Mouse (Mus musculus) liver, embryonic 14.5 days (tissue): ENCODE data around the gene Tomm6.

Experiments
- CTCF ChIP-seq: IDR thresholded peaks from 2 replicates; pipeline ENCODE4 v1.5.1; 2016; ENCODE audit warnings: antibody characterized with exemption, low read depth, control low read depth
- EP300 ChIP-seq: IDR thresholded peaks from 2 replicates; pipeline ENCODE4 v1.6.1; 2016; ENCODE audit warnings: antibody characterized with exemption, low read depth

DNA sequence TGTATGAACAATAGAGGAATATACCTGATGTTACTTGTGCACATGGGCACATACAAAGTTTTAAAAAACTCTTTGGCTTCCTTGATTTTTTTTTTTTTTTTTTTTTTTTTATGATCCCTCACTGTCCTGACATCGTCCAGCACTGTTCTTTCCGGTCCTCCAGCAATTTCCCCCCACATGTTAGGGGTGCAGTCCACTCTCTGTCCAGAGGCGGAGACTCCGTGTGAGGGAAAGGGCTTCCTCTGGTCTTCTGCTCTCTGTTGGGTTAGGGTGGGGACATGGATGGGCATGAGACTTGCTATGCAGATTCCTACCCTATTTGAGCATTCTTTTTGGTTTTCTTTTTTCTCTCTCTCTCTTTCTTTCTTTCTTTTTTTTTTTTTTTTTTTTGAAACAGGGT lies 30.3 kb downstream of the Tomm6 start:
- TF ChIP-seq CTCF (no peak), EP300 (no peak)
